Mouse (Mus musculus): ENCODE data around the gene Tnfrsf1b. TPM values are rescaled to one million over a fixed set of nuclear protein-coding genes. Genes with fewer than 3 reads are reported as not detected.

The Tnfrsf1b gene
- polyA plus RNA-seq, 1 experiment from 2014 or later: 10.3 TPM

Other genes with a start within 250 kb of the Tnfrsf1b start
- gene Vps13d, start 51.9 kb downstream of the Tnfrsf1b start, polyA plus RNA-seq (2015; fragmentation: Nextera tagmentation; extraction: Ambion mirVana): 2.9 and 3.7 TPM in 2 replicates
- 0.06 TPM in 1 of 2 replicates, not detected in the other for gene Tnfrsf8, start 68.3 kb upstream of the Tnfrsf1b start, polyA plus RNA-seq (2015; fragmentation: Nextera tagmentation; extraction: Ambion mirVana)